Mouse (Mus musculus) kidney, embryonic 16.5 days (tissue): ENCODE results near the gene Troap. TPM values are rescaled to one million over a fixed set of nuclear protein-coding genes. Genes with fewer than 3 reads are reported as not detected.

Experiments used
- ATAC-seq: fragments of 200-750 bp; cut with Nextera tagmentation; 2 replicates; pipeline ENCODE4 v1.8.0; 2017; ENCODE audit warnings: moderate TSS enrichment; ENCODE audit not compliant: low FRiP score, low TSS enrichment
- H3K27ac ChIP-seq: fragments of 300-500 bp; sonication (generic); 2 replicates; pipeline ENCODE4 v1.5.1; 2014; ENCODE audit warnings: low read length
- H3K27me3 ChIP-seq: fragments of 300-500 bp; sonication (generic); 2 replicates; pipeline ENCODE4 v1.6.1; 2014; ENCODE audit warnings: low read length, control low read depth, mixed read lengths; ENCODE audit not compliant: insufficient read depth
- H3K36me3 ChIP-seq: fragments of 300-500 bp; sonication (generic); 2 replicates; pipeline ENCODE4 v1.6.1; 2014; ENCODE audit warnings: low read length, control low read depth, mixed read lengths; ENCODE audit not compliant: insufficient read depth
- H3K4me1 ChIP-seq: fragments of 300-500 bp; sonication (generic); 2 replicates; pipeline ENCODE4 v1.6.1; 2014; ENCODE audit warnings: low read length, control low read depth, mixed read lengths; ENCODE audit not compliant: insufficient read depth
- H3K4me2 ChIP-seq: fragments of 300-500 bp; sonication (generic); replicated peaks from 2 replicates; pipeline ENCODE4 v1.6.1; 2014; ENCODE audit warnings: low read depth, low read length
- H3K4me3 ChIP-seq: fragments of 300-500 bp; sonication (generic); 2 replicates; pipeline ENCODE4 v1.5.1; 2014; ENCODE audit warnings: mild to moderate bottlenecking, low read length
- H3K9ac ChIP-seq: fragments of 300-500 bp; sonication (generic); replicated peaks from 2 replicates; pipeline ENCODE4 v1.6.1; 2014; ENCODE audit warnings: low read length
- H3K9me3 ChIP-seq: fragments of 300-500 bp; sonication (generic); 2 replicates; pipeline ENCODE4 v1.6.1; 2016; ENCODE audit warnings: low read length, control low read depth
- WGBS: fragments of 180-500 bp; shearing (Covaris S2); extraction: QIAGEN DNeasy Blood & Tissue Kit; methylation state at CpG from one replicate; pipeline ENCODE4 v1.1.7; 2014; 5-methylcytosine and 5-hydroxymethylcytosine counted together
- polyA plus RNA-seq: library from polyadenylated mRNA; unstranded; fragments of >200 nt; fragmentation: Nextera tagmentation; extraction: Ambion mirVana; gene quantifications from 2 replicates; pipeline ENCODE4 v1.2.1, GENCODE M21; 2015

The Troap gene
- polyA plus RNA-seq, 1 experiment from 2014 or later: 35.8 TPM

- Histone ChIP-seq H3K4me1 (no peaks in the 10 kb centered on the region), H3K27ac (no peak overlapping the region), H3K4me3 (no peak overlapping the region), H3K4me2 (no peak overlapping the region), H3K9ac (no peak overlapping the region), H3K27me3 (no peaks in the 10 kb centered on the region), H3K9me3 (0 out of 2 replicates have a peak, but pooled peaks cover 4% of the 10 kb centered on the region), H3K36me3 (no peaks in the 10 kb centered on the region)
- no peak for ATAC-seq
- 80% methylated on average over 3 of the region's 3 CpGs for WGBS
Measured at GRCm38 (mm10) chr15:99107866-99108265, 33.5 kb downstream of the Troap start.

- Histone ChIP-seq H3K36me3 (no peaks in the 10 kb centered on the region), H3K9ac (no peak overlapping the region), H3K4me1 (0 out of 2 replicates have a peak, but pooled peaks cover 5% of the 10 kb centered on the region), H3K27me3 (no peaks in the 10 kb centered on the region), H3K27ac (no peak overlapping the region), H3K4me3 (no peak overlapping the region), H3K4me2 (no peak overlapping the region), H3K9me3 (0 out of 2 replicates have a peak, but pooled peaks cover 1% of the 10 kb centered on the region)
- 90% methylated on average over 3 of the region's 3 CpGs for WGBS
- no peak for ATAC-seq
Measured at GRCm38 (mm10) chr15:99111139-99111538, 36.8 kb downstream of the Troap start.

- Histone ChIP-seq H3K27ac (no peak overlapping the region), H3K4me3 (no peak overlapping the region), H3K9me3 (no peaks in the 10 kb centered on the region), H3K4me2 (no peak overlapping the region), H3K36me3 (no peaks in the 10 kb centered on the region), H3K27me3 (no peaks in the 10 kb centered on the region), H3K4me1 (peaks cover 11% of the 10 kb centered on the region; the same call in 1 of the 2 replicates), H3K9ac (no peak overlapping the region)
- no peak for ATAC-seq
- 36% methylated on average over 4 of the region's 4 CpGs for WGBS
Measured at GRCm38 (mm10) chr15:99111809-99112208, 37.4 kb downstream of the Troap start.

GRCm38 (mm10) chr15:99112843-99113395 lies 38.5 kb downstream of the Troap start:
- H3K4me1 ChIP-seq: peaks cover 11% of the 10 kb centered on the region; the same call in 1 of the 2 replicates
- 28% methylated on average over 11 of the region's 11 CpGs for WGBS
- H3K9me3 ChIP-seq: no peaks in the 10 kb centered on the region
- H3K36me3 ChIP-seq: no peaks in the 10 kb centered on the region
- ATAC-seq: no peak
- no peak overlapping the region for H3K9ac ChIP-seq
- H3K27me3 ChIP-seq: no peaks in the 10 kb centered on the region
- no peak overlapping the region for H3K27ac ChIP-seq
- H3K4me2 ChIP-seq: peak overlapping the region; percentile 42
- peak overlapping the region; percentile 14; the same call in 1 of the 2 replicates for H3K4me3 ChIP-seq

GRCm38 (mm10) chr15:99113396-99113975 lies 39.1 kb downstream of the Troap start:
- peak overlapping the region; percentile 42 for H3K4me2 ChIP-seq
- H3K27ac ChIP-seq: no peak overlapping the region
- H3K9me3 ChIP-seq: no peaks in the 10 kb centered on the region
- H3K4me3 ChIP-seq: peak overlapping the region; percentile 14; the same call in 1 of the 2 replicates
- no peaks in the 10 kb centered on the region for H3K36me3 ChIP-seq
- no peaks in the 10 kb centered on the region for H3K27me3 ChIP-seq
- peaks cover 11% of the 10 kb centered on the region; the same call in 1 of the 2 replicates for H3K4me1 ChIP-seq
- no peak overlapping the region for H3K9ac ChIP-seq
- no peak for ATAC-seq
- 10% methylated on average over 9 of the region's 9 CpGs for WGBS

GRCm38 (mm10) chr15:99114312-99115064 lies 40.1 kb downstream of the Troap start:
- ATAC-seq: no peak
- Histone ChIP-seq H3K9ac (no peak overlapping the region), H3K4me3 (no peak overlapping the region), H3K9me3 (no peaks in the 10 kb centered on the region), H3K27me3 (no peaks in the 10 kb centered on the region), H3K4me2 (no peak overlapping the region), H3K4me1 (peaks cover 11% of the 10 kb centered on the region; the same call in 1 of the 2 replicates), H3K36me3 (no peaks in the 10 kb centered on the region), H3K27ac (no peak overlapping the region)
- WGBS: 49% methylated on average over 14 of the region's 14 CpGs

GRCm38 (mm10) chr15:99115065-99115423 lies 40.7 kb downstream of the Troap start:
- Histone ChIP-seq H3K27me3 (no peaks in the 10 kb centered on the region), H3K4me3 (no peak overlapping the region), H3K9me3 (no peaks in the 10 kb centered on the region), H3K27ac (no peak overlapping the region), H3K36me3 (no peaks in the 10 kb centered on the region), H3K4me1 (peaks cover 11% of the 10 kb centered on the region; the same call in 1 of the 2 replicates), H3K4me2 (no peak overlapping the region), H3K9ac (no peak overlapping the region)
- WGBS: 75% methylated on average over 7 of the region's 7 CpGs
- ATAC-seq: no peak

GRCm38 (mm10) chr15:99116539-99116938 lies 42.2 kb downstream of the Troap start:
- Histone ChIP-seq H3K4me1 (peaks cover 15% of the 10 kb centered on the region; the same call in 1 of the 2 replicates), H3K27me3 (no peaks in the 10 kb centered on the region), H3K9ac (0 out of 2 replicates have a peak overlapping the region, but pooled peaks have one; percentile 22), H3K4me3 (no peak overlapping the region), H3K9me3 (no peaks in the 10 kb centered on the region), H3K36me3 (no peaks in the 10 kb centered on the region), H3K4me2 (no peak overlapping the region), H3K27ac (peak overlapping the region; percentile 43; the same call in 1 of the 2 replicates)
- WGBS: 18% methylated on average over 11 of the region's 11 CpGs
- no peak for ATAC-seq

GRCm38 (mm10) chr15:99120814-99121213 lies 46.4 kb downstream of the Troap start:
- Histone ChIP-seq H3K36me3 (no peaks in the 10 kb centered on the region), H3K4me3 (no peak overlapping the region), H3K9ac (peak overlapping the region; percentile 46; the same call in 1 of the 2 replicates), H3K4me1 (peaks cover 15% of the 10 kb centered on the region; the same call in 1 of the 2 replicates), H3K27ac (peak overlapping the region; percentile 38; the same call in 1 of the 2 replicates), H3K9me3 (no peaks in the 10 kb centered on the region), H3K4me2 (peak overlapping the region; percentile 32; the same call in 1 of the 2 replicates), H3K27me3 (no peaks in the 10 kb centered on the region)
- ATAC-seq: peak; percentile 86
- WGBS: 4% methylated on average over 11 of the region's 11 CpGs
